Mouse (Mus musculus): Measurements from ENCODE around the gene Sun2. TPM values are rescaled to one million over a fixed set of nuclear protein-coding genes. Genes with fewer than 3 reads are reported as not detected.
A peak's percentile ranks its signal among the peaks of the same experiment; 100 is the strongest.

Gene Sun2
- total RNA-seq, 4 experiments from 2014 or later: 50.4 to 71.2 (median 63.2) TPM

- peak; percentile 35 to 37 for DNase-seq (ENCODE audit: low spot score in 2 of 2)
These were observed 55.2 kb downstream of the Sun2 start for GRCm38 (mm10) chr15:79687175-79687574.

GRCm38 (mm10) chr15:79686046-79686869 is 56.1 kb downstream of the Sun2 start:
- no peak for DNase-seq (ENCODE audit: low spot score in 2 of 2)

- no peak for DNase-seq (ENCODE audit: low spot score in 2 of 2)
These were observed 57.1 kb downstream of the Sun2 start for GRCm38 (mm10) chr15:79685141-79685641.

GRCm38 (mm10) chr15:79684616-79685015 is 57.7 kb downstream of the Sun2 start:
- no peak for DNase-seq (ENCODE audit: low spot score in 2 of 2)

- DNase-seq (ENCODE audit: low spot score in 2 of 2): no peak
These were observed 58.5 kb downstream of the Sun2 start for GRCm38 (mm10) chr15:79683707-79684465.

- no peak for DNase-seq (ENCODE audit: low spot score in 2 of 2)
These were observed 59.2 kb downstream of the Sun2 start for GRCm38 (mm10) chr15:79683146-79683545.

- no peak for DNase-seq (ENCODE audit: low spot score in 2 of 2)
These were observed 60.4 kb downstream of the Sun2 start for GRCm38 (mm10) chr15:79681973-79682372.

- no peak for DNase-seq (ENCODE audit: low spot score in 2 of 2)
These were observed 64.4 kb downstream of the Sun2 start for GRCm38 (mm10) chr15:79677936-79678335.

Other genes starting within 250 kb of the Sun2 start
- gene Kcnj4, start 237.3 kb downstream of the Sun2 start, total RNA-seq (2022): 100 to 1,000 TPM; 188 to 236 (median 202) TPM
- under 1 TPM; 0.26 to 0.62 (median 0.48) TPM for gene Kdelr3, start 226.1 kb downstream of the Sun2 start, total RNA-seq (2022)
- gene Ddx17, start 195.8 kb downstream of the Sun2 start, total RNA-seq (2022): 100 to 1,000 TPM; 296 to 324 (median 312) TPM
- gene Dmc1, start 137.4 kb downstream of the Sun2 start, total RNA-seq (2022): 1 to 10 TPM in 2 of 4 experiments, under 1 TPM in 2; 0.17 to 1.8 (median 0.92) TPM
- 10 to 100 TPM; 10.4 to 11.4 (median 10.6) TPM for gene Fam227a, start 83.6 kb downstream of the Sun2 start, total RNA-seq (2022)
- 10 to 100 TPM; 42.9 to 48.2 (median 46.4) TPM for gene Cby1, start 83.3 kb downstream of the Sun2 start, total RNA-seq (2022)
- 100 to 1,000 TPM in 2 of 4 experiments, 10 to 100 TPM in 2; 87.9 to 109 (median 103) TPM for gene Tomm22, start 71.7 kb downstream of the Sun2 start, total RNA-seq (2022)
- 10 to 100 TPM; 56.0 to 62.3 (median 60.6) TPM for gene Josd1, start 54.6 kb downstream of the Sun2 start, total RNA-seq (2022)
- gene Gtpbp1, start 51.7 kb downstream of the Sun2 start, total RNA-seq (2022): 10 to 100 TPM; 48.5 to 60.5 (median 55.9) TPM
- gene Dnal4, start 35.3 kb upstream of the Sun2 start, total RNA-seq (2022): 10 to 100 TPM; 49.3 to 56.8 (median 52.9) TPM
- 100 to 1,000 TPM; 506 to 553 (median 527) TPM for gene Nptxr, start 62.2 kb upstream of the Sun2 start, total RNA-seq (2022)
- gene Npcd, start 91.7 kb upstream of the Sun2 start, total RNA-seq (2022): 10 to 100 TPM; 14.8 to 25.9 (median 19.3) TPM
- 100 to 1,000 TPM; 293 to 319 (median 310) TPM for gene Cbx6, start 92.2 kb upstream of the Sun2 start, total RNA-seq (2022)
- 1 to 10 TPM; 4.3 to 8.1 (median 6.0) TPM for gene Apobec3, start 149.1 kb upstream of the Sun2 start, total RNA-seq (2022)
- 10 to 100 TPM; 51.4 to 59.9 (median 55.5) TPM for gene Cbx7, start 228.6 kb upstream of the Sun2 start, total RNA-seq (2022)

Data from left cerebral cortex, adult 8-10 months (tissue).